ENCODE assay signal across 15 mouse cellular contexts in the genomic region with DNA sequence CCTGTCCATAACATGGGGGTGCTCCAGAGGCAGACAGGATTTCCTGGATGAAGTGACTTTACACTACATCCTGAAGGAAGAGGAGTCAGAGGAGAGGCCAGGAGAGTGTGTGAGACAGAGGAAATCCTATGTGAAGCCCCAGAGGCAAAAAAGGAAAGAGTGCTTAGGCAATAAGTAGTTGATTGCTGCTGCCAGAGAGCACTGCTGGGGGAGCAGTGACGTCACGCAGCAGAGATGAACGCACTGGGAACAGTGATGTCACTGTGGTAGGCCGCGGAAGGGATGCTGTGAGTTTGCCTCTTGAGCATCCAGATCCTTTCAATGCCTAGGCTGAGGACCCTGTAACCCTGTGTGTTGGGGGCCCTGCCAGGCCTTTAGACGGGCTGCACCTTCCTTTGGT.
DNase-seq lines count a peak whose midpoint lies in the region; ATAC-seq and TF ChIP-seq lines count a peak whose summit lies in the region.
"Had no signal": no experiment of that assay in that cellular context is flagged by ENCODE, and none has a peak within 500 bp of the region (broad histone marks: within the 10 kb centered on the region; RNA-seq: fewer than 3 reads in every experiment).

No protein-coding gene starts in this region.

- no peaks in the 10 kb centered on the region for H3K9me3 ChIP-seq in intestine, embryonic 15.5 days
- H3K9me3 ChIP-seq in intestine, postnatal 0 days (ENCODE audit: control insufficient read depth): no peaks in the 10 kb centered on the region
- H3K9me3 ChIP-seq in liver, embryonic 15.5 days (replicated peaks): no peaks in the 10 kb centered on the region
- H3K9me3 ChIP-seq: forebrain, embryonic 15.5 days had no signal

- DNase-seq in 3T3-L1 (ENCODE audit: low read depth, low spot score): peak; percentile 36
- peak; percentile 39 for DNase-seq in CD4-positive helper T cell, adult 2 months (ENCODE audit: low read depth, low spot score)
- DNase-seq in neural tube, embryonic 10.5 days (ENCODE audit: extremely low spot score, low spot score): no peak
- DNase-seq in right cerebral cortex, postnatal 14 days: no peak
- no peak for DNase-seq in gastrocnemius, postnatal 14 days
- DNase-seq: adrenal gland, postnatal 14 days; cerebellum, postnatal 14 days; heart, postnatal 14 days; thymus, postnatal 36 days had no signal

- H3K4me1 ChIP-seq in intestine, embryonic 15.5 days (replicated peaks): no peaks in the 10 kb centered on the region
- peaks cover 3% of the 10 kb centered on the region; the same call in 1 of the 2 replicates for H3K4me1 ChIP-seq in intestine, postnatal 0 days (replicated peaks; ENCODE audit: control insufficient read depth, insufficient read depth, low read length)
- H3K4me1 ChIP-seq in liver, embryonic 15.5 days (replicated peaks): peaks cover 16% of the 10 kb centered on the region
- H3K4me1 ChIP-seq: forebrain, embryonic 15.5 days had no signal

- no peaks in the 10 kb centered on the region for H3K27me3 ChIP-seq in intestine, embryonic 15.5 days (replicated peaks)
- H3K27me3 ChIP-seq in intestine, postnatal 0 days (replicated peaks; ENCODE audit: control insufficient read depth, insufficient read depth, low read length): no peaks in the 10 kb centered on the region
- no peaks in the 10 kb centered on the region for H3K27me3 ChIP-seq in liver, embryonic 15.5 days
- H3K27me3 ChIP-seq: forebrain, embryonic 15.5 days had no signal

- ATAC-seq in intestine, embryonic 15.5 days: 0 out of 2 replicates have a peak, but pooled peaks have one; percentile 16
- ATAC-seq in intestine, postnatal 0 days: no peak
- ATAC-seq in liver, embryonic 15.5 days (ENCODE audit: insufficient read depth): no peak
- ATAC-seq: forebrain, embryonic 15.5 days; hindbrain, embryonic 16.5 days had no signal

- H3K4me2 ChIP-seq in intestine, embryonic 15.5 days (replicated peaks): no peak overlapping the region
- H3K4me2 ChIP-seq in intestine, postnatal 0 days (replicated peaks; ENCODE audit: low read depth): no peak overlapping the region
- H3K4me2 ChIP-seq in liver, embryonic 15.5 days: no peak overlapping the region
- H3K4me2 ChIP-seq: forebrain, embryonic 15.5 days had no signal

- intact Hi-C loops in gastrocnemius, postnatal 14 days (cut with DNase I; ENCODE audit: low total_unique reads): no loop called here

- H3K4me3 ChIP-seq in intestine, embryonic 15.5 days (replicated peaks): no peak overlapping the region
- H3K4me3 ChIP-seq in intestine, postnatal 0 days (ENCODE audit: low read depth, low read length): no peak overlapping the region
- H3K4me3 ChIP-seq in liver, embryonic 15.5 days (replicated peaks): no peak overlapping the region
- H3K4me3 ChIP-seq: forebrain, embryonic 15.5 days; layer of hippocampus, adult 2 months had no signal

- no peaks in the 10 kb centered on the region for H3K36me3 ChIP-seq in intestine, embryonic 15.5 days
- H3K36me3 ChIP-seq in intestine, postnatal 0 days (ENCODE audit: control insufficient read depth, insufficient read depth): peaks cover 14% of the 10 kb centered on the region; the same call in 1 of the 2 replicates
- no peaks in the 10 kb centered on the region for H3K36me3 ChIP-seq in liver, embryonic 15.5 days (replicated peaks)
- H3K36me3 ChIP-seq: forebrain, embryonic 15.5 days had no signal

- H3K27ac ChIP-seq in intestine, embryonic 15.5 days: 0 out of 2 replicates have a peak overlapping the region, but pooled peaks have one; percentile 13
- H3K27ac ChIP-seq in intestine, postnatal 0 days (ENCODE audit: low read depth, low read length): no peak overlapping the region; the same call in 1 of the 2 replicates
- H3K27ac ChIP-seq in liver, embryonic 15.5 days (replicated peaks): peak overlapping the region; percentile 45
- H3K27ac ChIP-seq: forebrain, embryonic 15.5 days; layer of hippocampus, adult 2 months had no signal

- no peak overlapping the region for H3K9ac ChIP-seq in intestine, embryonic 15.5 days
- H3K9ac ChIP-seq in intestine, postnatal 0 days (ENCODE audit: low read depth, low read length): no peak overlapping the region
- H3K9ac ChIP-seq in liver, embryonic 15.5 days: no peak overlapping the region
- H3K9ac ChIP-seq: forebrain, embryonic 15.5 days had no signal

- 87% methylated on average over 6 of the region's 6 CpGs for WGBS in intestine, embryonic 15.5 days
- 76% methylated on average over 6 of the region's 6 CpGs for WGBS in intestine, postnatal 0 days
- WGBS in liver, embryonic 15.5 days (ENCODE audit: insufficient replicate concordance): 69% methylated on average over 6 of the region's 6 CpGs

- TF ChIP-seq CTCF in intestine, postnatal 0 days (IDR thresholded peaks at IDR 0.05; ENCODE audit: low read depth): no peak

Comparison
In these comparisons a context has a peak if more than half of its experiments do, and no peak if none do; other contexts are left out.
1. DNase-seq: peak in 3T3-L1 (single experiment) and CD4-positive helper T cell, adult 2 months (single experiment); none in neural tube, embryonic 10.5 days (single experiment), right cerebral cortex, postnatal 14 days (single experiment) and gastrocnemius, postnatal 14 days (single experiment).